Mouse (Mus musculus) neural tube, embryonic 15.5 days (tissue): ENCODE data around the gene Grid2. TPM values are rescaled to one million over a fixed set of nuclear protein-coding genes. Genes with fewer than 3 reads are reported as not detected.

Experiments used
- ATAC-seq: fragments of 200-750 bp; cut with Nextera tagmentation; 2 replicates; pipeline ENCODE4 v1.8.0; 2017; ENCODE audit warnings: mild to moderate bottlenecking, moderate TSS enrichment, moderate library complexity; ENCODE audit not compliant: low FRiP score
- H3K27ac ChIP-seq: fragments of 300-500 bp; sonication (generic); replicated peaks from 2 replicates; pipeline ENCODE4 v1.5.1; 2015; ENCODE audit warnings: mild to moderate bottlenecking, inconsistent platforms
- H3K27me3 ChIP-seq: fragments of 300-500 bp; sonication (generic); replicated peaks from 2 replicates; pipeline ENCODE4 v1.6.1; 2015; ENCODE audit warnings: inconsistent platforms
- H3K36me3 ChIP-seq: fragments of 300-500 bp; sonication (generic); 2 replicates; pipeline ENCODE4 v1.6.1; 2015; ENCODE audit warnings: inconsistent platforms
- H3K4me1 ChIP-seq: fragments of 300-500 bp; sonication (generic); 2 replicates; pipeline ENCODE4 v1.6.1; 2015; ENCODE audit warnings: inconsistent platforms
- H3K4me2 ChIP-seq: fragments of 300-500 bp; sonication (generic); 2 replicates; pipeline ENCODE4 v1.6.1; 2015; ENCODE audit warnings: inconsistent platforms, mild to moderate bottlenecking, moderate library complexity
- H3K4me3 ChIP-seq: fragments of 300-500 bp; sonication (generic); replicated peaks from 2 replicates; pipeline ENCODE4 v1.5.1; 2015; ENCODE audit warnings: mild to moderate bottlenecking, inconsistent platforms
- H3K9ac ChIP-seq: fragments of 300-500 bp; sonication (generic); replicated peaks from 2 replicates; pipeline ENCODE4 v1.6.1; 2015; ENCODE audit warnings: mild to moderate bottlenecking, inconsistent platforms
- H3K9me3 ChIP-seq: fragments of 300-500 bp; sonication (generic); replicated peaks from 2 replicates; pipeline ENCODE4 v1.6.1; 2016; ENCODE audit warnings: inconsistent platforms
- WGBS: fragments of 180-500 bp; shearing (Covaris S2); methylation state at CpG from one replicate; pipeline ENCODE4 v1.1.7; 2015; ENCODE audit warnings: mixed read lengths; 5-methylcytosine and 5-hydroxymethylcytosine counted together
- polyA plus RNA-seq: library from polyadenylated mRNA; unstranded; fragments of >200 nt; fragmentation: Nextera tagmentation; extraction: Ambion mirVana; gene quantifications from 2 replicates; pipeline ENCODE4 v1.2.1, GENCODE M21; 2015

Gene Grid2
- polyA plus RNA-seq, 1 experiment from 2014 or later, result 14.8 TPM

GRCm38 (mm10) chr6:64555220-64555619 lies 1299.5 kb downstream of the Grid2 start:
- no peak for ATAC-seq
- H3K9me3 ChIP-seq, result no peaks in the 10 kb centered on the region

GRCm38 (mm10) chr6:64568599-64568998 lies 1312.9 kb downstream of the Grid2 start:
- 65% methylated on average over 5 of the region's 5 CpGs for WGBS
- no peaks in the 10 kb centered on the region for H3K9me3 ChIP-seq
- no peak overlapping the region for H3K4me2 ChIP-seq
- H3K4me1 ChIP-seq, result no peaks in the 10 kb centered on the region
- no peak overlapping the region for H3K4me3 ChIP-seq
- H3K27ac ChIP-seq, result no peak overlapping the region
- no peak for ATAC-seq
- H3K9ac ChIP-seq, result no peak overlapping the region
- H3K36me3 ChIP-seq, result no peaks in the 10 kb centered on the region
- no peaks in the 10 kb centered on the region for H3K27me3 ChIP-seq

More at GRCm38 (mm10) chr6:64555220-64555619, 1299.5 kb downstream of the Grid2 start:
- H3K4me2 ChIP-seq, result no peak overlapping the region
- H3K36me3 ChIP-seq, result no peaks in the 10 kb centered on the region
- no peak overlapping the region for H3K27ac ChIP-seq
- no peaks in the 10 kb centered on the region for H3K27me3 ChIP-seq
- no peaks in the 10 kb centered on the region for H3K4me1 ChIP-seq
- 80% methylated on average over 4 of the region's 4 CpGs for WGBS
- no peak overlapping the region for H3K9ac ChIP-seq
- no peak overlapping the region for H3K4me3 ChIP-seq

DNA sequence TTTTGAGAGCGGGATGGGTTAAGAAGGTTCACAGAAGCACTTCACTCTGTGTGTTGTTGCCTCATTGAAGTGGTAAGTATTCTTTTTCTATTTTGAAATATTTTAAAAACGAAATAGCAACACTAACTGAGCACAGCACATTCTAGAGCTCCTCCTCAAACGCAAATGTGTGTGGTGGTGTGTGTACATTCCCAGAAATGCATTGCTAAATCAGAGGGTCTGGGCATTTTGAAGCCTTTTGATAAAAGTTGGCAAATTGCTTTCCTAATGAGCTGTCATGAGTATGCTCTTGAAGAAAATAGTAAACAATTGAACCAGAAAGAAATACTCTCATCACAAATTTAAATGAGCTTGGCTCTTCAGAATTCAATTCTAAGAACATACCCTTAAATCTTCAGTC lies 1325.7 kb downstream of the Grid2 start:
- no peak overlapping the region for H3K9ac ChIP-seq
- H3K4me3 ChIP-seq, result no peak overlapping the region
- H3K27me3 ChIP-seq, result no peaks in the 10 kb centered on the region
- no peak for ATAC-seq
- H3K36me3 ChIP-seq, result no peaks in the 10 kb centered on the region
- H3K4me2 ChIP-seq, result no peak overlapping the region
- no peak overlapping the region for H3K27ac ChIP-seq
- H3K4me1 ChIP-seq, result no peaks in the 10 kb centered on the region
- H3K9me3 ChIP-seq, result no peaks in the 10 kb centered on the region
- WGBS, result 78% methylated on average over 3 of the region's 3 CpGs

DNA sequence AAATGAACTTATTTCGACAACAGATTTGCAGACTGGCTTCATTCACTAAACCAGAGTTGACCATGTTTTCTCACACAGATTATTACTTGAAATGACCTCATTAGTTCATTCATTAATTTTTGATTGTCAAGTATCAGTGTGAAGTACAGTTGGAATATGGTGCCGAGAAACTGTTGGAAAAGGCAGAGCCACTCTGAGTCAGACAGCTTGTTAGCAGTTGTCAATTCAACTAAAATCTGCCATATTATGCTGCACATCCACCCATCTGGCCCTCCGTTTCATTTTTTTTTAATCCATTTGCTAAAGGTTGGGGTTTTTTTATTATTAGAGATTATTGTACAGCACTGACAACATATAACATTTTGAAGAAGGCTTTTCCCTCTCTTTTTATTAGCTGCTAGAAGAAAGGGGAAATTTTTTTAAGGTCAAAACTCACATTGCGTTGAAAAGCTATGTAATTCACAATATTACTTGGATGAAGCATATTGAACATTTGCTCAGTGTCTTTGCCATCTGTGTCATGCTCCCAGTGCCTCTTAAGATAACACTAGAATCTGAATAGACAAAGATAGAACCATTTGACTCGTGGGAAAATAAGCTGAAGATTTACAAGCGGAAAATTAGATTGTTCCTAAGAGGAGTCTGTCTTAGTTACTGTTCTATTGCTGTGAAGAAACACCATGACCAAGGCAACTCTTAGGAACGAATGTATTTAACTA lies 1333.0 kb downstream of the Grid2 start:
- Histone ChIP-seq H3K9ac (no peak overlapping the region), H3K4me2 (no peak overlapping the region), H3K4me3 (no peak overlapping the region), H3K9me3 (no peaks in the 10 kb centered on the region), H3K4me1 (no peaks in the 10 kb centered on the region), H3K36me3 (no peaks in the 10 kb centered on the region), H3K27ac (no peak overlapping the region), H3K27me3 (no peaks in the 10 kb centered on the region)
- WGBS, result 66% methylated on average over 7 of the region's 7 CpGs
- no peak for ATAC-seq

DNA sequence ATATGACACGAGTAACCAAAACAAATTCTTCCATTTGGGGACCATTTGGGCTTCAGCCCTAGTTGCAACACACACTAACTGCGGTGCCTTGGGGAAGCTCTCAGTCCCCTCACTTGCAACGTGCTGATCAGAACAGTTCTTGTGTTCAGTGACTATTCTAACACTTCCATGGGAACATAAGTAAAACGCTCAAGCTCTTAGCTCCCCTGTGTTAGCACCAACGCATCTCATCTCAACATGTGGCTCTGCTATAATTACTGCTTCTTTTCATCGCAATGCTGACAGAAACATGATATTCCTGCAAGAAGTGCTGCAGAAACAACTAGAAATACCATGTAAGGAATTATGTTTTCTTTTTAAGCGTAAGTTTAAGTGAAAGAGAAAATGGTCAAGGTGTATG lies 1340.6 kb downstream of the Grid2 start:
- H3K9me3 ChIP-seq, result no peaks in the 10 kb centered on the region
- ATAC-seq, result no peak
- H3K4me3 ChIP-seq, result no peak overlapping the region
- no peak overlapping the region for H3K4me2 ChIP-seq
- no peak overlapping the region for H3K27ac ChIP-seq
- no peaks in the 10 kb centered on the region for H3K36me3 ChIP-seq
- no peaks in the 10 kb centered on the region for H3K27me3 ChIP-seq
- H3K9ac ChIP-seq, result no peak overlapping the region
- 68% methylated on average over 7 of the region's 7 CpGs for WGBS
- H3K4me1 ChIP-seq, result no peaks in the 10 kb centered on the region

DNA sequence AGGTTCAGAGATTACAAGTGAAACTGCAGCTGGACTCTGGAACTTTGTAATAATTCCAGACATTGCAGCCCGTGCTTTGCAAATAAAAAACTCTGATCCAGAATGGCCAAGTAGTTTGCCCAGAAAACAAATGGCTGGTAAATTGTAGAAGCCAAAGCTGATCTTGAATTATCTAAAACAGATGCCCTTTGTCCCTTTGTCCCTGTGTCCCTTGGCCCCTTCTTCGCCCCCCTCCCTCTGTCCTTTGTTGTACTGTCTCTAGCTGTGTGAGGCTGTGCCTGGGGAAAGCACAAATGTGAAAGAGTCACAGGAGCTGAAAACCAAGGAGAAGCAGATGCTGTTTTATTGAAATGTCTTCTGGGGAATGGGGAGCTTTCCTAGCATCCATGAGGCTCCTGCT lies 1341.2 kb downstream of the Grid2 start:
- Histone ChIP-seq H3K9me3 (no peaks in the 10 kb centered on the region), H3K4me1 (no peaks in the 10 kb centered on the region), H3K36me3 (no peaks in the 10 kb centered on the region), H3K4me3 (no peak overlapping the region), H3K4me2 (no peak overlapping the region), H3K9ac (no peak overlapping the region), H3K27me3 (no peaks in the 10 kb centered on the region), H3K27ac (no peak overlapping the region)
- ATAC-seq, result no peak
- WGBS, result 30% methylated on average over 2 of the region's 2 CpGs

- Histone ChIP-seq H3K4me2 (no peak overlapping the region), H3K27ac (no peak overlapping the region), H3K9me3 (no peaks in the 10 kb centered on the region), H3K27me3 (no peaks in the 10 kb centered on the region), H3K4me3 (no peak overlapping the region), H3K9ac (no peak overlapping the region), H3K4me1 (no peaks in the 10 kb centered on the region), H3K36me3 (no peaks in the 10 kb centered on the region)
- ATAC-seq, result no peak
- 11% methylated on average over 4 of the region's 4 CpGs for WGBS
These were observed 1342.5 kb downstream of the Grid2 start for GRCm38 (mm10) chr6:64598144-64598561.

GRCm38 (mm10) chr6:64605753-64606152 lies 1350.1 kb downstream of the Grid2 start:
- Histone ChIP-seq H3K4me3 (no peak overlapping the region), H3K9me3 (no peaks in the 10 kb centered on the region), H3K4me1 (no peaks in the 10 kb centered on the region), H3K27me3 (no peaks in the 10 kb centered on the region), H3K9ac (no peak overlapping the region), H3K27ac (no peak overlapping the region), H3K36me3 (no peaks in the 10 kb centered on the region), H3K4me2 (no peak overlapping the region)
- ATAC-seq, result no peak
- 20% methylated on average over 3 of the region's 3 CpGs for WGBS

DNA sequence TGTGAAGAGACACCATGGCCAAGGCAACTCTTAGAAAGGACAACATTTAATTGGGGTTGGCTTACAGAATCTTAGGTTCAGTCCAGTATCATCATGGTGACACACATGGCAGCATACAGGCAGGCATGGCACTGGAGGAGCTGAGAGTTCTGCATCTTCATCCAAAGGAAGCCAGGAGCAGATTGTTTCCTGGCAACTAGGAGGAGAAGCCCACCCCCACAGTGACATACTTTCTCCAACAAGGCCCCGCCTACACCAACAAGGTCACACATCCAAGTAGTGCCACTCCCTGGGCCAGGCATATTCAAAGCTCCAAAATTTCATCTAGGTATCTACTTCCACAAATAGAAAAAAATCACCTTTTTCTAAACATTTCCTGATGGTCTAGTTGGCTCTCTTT lies 1351.4 kb downstream of the Grid2 start:
- Histone ChIP-seq H3K36me3 (no peaks in the 10 kb centered on the region), H3K9me3 (no peaks in the 10 kb centered on the region), H3K4me2 (no peak overlapping the region), H3K27ac (no peak overlapping the region), H3K4me3 (no peak overlapping the region), H3K27me3 (no peaks in the 10 kb centered on the region), H3K4me1 (no peaks in the 10 kb centered on the region), H3K9ac (no peak overlapping the region)
- no peak for ATAC-seq
- 79% methylated on average over 1 of the region's 1 CpGs for WGBS

DNA sequence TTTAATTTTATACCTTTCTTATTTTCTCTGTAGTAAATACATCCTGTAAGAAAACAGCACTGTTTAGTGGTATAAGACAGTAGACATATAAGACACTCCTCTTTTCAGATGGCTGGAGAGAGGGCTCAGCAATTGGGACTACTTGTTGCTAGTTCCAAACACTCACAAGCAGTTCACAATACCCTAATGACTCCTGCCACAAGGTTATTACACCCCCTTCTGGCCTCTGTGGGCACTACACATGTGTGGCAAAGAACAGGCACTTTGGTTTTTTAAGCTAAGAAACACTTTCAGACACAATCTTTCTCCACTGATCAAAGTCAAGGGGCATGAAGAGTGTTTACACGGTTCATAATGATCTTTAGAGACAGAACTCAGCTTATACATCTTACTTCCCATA lies 1352.3 kb downstream of the Grid2 start:
- WGBS, result 26% methylated on average over 1 of the region's 1 CpGs
- no peak for ATAC-seq

DNA sequence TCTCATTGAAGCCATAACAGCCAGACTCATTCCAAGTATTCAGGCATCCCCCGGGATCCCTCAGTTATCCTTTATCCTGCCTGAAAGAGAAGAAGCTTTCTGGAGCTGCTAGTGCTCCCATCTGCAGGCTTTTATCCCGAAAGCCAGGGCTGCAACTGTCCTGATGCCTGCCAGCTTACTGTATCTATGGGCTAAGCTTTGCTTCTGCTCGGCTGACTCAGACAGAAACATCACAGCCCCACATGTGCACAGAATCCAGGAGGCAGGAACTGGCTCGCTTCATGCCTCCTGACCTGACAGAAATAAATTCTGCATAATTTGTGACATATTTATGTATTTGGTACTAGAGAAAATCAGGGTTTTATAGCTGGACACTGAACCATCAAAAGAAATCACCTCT lies 1361.2 kb downstream of the Grid2 start:
- no peak overlapping the region for H3K4me2 ChIP-seq
- H3K4me1 ChIP-seq, result peaks cover 12% of the 10 kb centered on the region; the same call in 1 of the 2 replicates
- H3K27me3 ChIP-seq, result no peaks in the 10 kb centered on the region
- no peak overlapping the region for H3K27ac ChIP-seq
- no peaks in the 10 kb centered on the region for H3K9me3 ChIP-seq
- H3K4me3 ChIP-seq, result no peak overlapping the region
- H3K9ac ChIP-seq, result no peak overlapping the region
- no peak for ATAC-seq
- H3K36me3 ChIP-seq, result no peaks in the 10 kb centered on the region
- 51% methylated on average over 4 of the region's 4 CpGs for WGBS

More for the DNA sequence above, 1352.3 kb downstream of the Grid2 start:
- Histone ChIP-seq H3K4me1 (no peaks in the 10 kb centered on the region), H3K9ac (no peak overlapping the region), H3K36me3 (no peaks in the 10 kb centered on the region), H3K4me3 (no peak overlapping the region), H3K27me3 (no peaks in the 10 kb centered on the region), H3K27ac (no peak overlapping the region), H3K9me3 (no peaks in the 10 kb centered on the region), H3K4me2 (no peak overlapping the region)

DNA sequence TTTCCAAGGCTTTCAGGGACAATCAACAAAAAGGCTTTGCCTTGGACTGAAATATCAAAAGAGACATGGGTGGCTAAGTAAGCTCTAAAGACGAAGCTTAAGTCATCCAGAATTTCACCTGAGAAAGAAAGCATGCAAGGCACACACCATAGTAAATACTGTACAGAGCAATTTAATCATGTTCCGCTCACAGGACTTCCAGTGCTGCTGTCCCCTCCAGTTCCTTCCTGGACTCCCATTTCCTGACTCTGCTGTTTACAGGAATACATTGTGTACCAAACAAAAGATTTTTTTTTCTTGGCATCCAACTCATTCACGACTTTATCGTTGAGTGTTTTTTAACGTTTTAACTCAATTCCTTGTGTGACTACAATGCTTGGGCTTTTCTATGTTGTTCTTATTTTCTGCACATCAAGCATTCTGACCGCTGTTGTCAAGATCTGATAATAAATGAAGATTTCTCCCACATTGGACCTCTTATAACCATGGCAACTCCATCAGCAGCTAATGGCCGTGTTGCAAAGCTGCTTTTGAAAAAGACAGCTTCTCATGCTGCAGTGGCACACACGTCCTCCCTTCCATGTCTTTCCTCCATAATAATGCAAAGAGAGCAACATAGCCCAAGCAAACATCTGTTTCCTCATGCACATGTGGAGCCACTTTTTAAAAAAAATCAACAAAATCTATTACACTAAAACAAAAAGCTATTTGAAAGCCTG lies 1361.9 kb downstream of the Grid2 start:
- no peak overlapping the region for H3K4me2 ChIP-seq

More for the DNA sequence above, 1361.9 kb downstream of the Grid2 start:
- no peak for ATAC-seq
- Histone ChIP-seq H3K27ac (no peak overlapping the region), H3K4me3 (no peak overlapping the region), H3K9me3 (no peaks in the 10 kb centered on the region), H3K4me1 (peaks cover 12% of the 10 kb centered on the region; the same call in 1 of the 2 replicates), H3K9ac (no peak overlapping the region), H3K27me3 (no peaks in the 10 kb centered on the region), H3K36me3 (no peaks in the 10 kb centered on the region)
- 27% methylated on average over 8 of the region's 8 CpGs for WGBS
